Mouse (Mus musculus): ENCODE data around the gene Cep19. TPM values are rescaled to one million over a fixed set of nuclear protein-coding genes. Genes with fewer than 3 reads are reported as not detected.

The Cep19 gene
- polyA plus RNA-seq, 1 experiment from 2014 or later: 19.1 TPM

DNA sequence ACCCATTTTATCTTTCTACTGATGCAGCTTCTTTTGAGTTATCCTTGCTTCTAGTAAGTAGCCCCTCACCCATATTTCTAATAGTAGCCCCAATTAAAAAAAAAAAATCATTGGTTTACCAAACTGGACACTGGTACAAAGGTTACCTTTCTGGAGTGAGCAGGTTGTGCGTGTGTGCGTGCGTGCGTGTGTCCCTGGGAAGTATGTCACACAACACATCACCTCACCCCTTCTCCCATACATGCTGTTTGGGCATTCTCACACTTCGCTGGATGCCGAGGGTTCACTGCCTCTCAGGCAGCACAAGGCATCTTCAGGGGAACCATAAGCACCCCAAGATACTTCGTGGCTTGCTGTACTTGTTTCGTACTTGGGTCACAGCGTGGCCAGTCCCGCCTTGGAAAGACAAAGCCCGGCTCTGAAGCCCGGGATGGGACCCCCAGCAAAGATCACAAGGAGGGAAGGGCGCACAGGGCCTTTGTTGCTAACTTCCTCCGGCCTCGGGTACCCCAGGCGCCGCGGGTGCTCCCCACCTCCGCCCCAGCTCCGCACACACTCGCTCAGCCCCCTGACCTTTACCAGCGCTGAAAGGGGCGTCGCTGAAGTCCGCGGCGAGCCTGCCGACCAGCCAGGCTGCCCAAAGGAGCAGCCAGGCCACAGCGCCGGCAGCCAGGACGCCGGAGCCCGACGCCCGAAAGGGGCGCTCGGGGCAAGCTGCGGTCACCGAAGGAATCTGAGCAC, 533 bp upstream of the Cep19 start:
- no peak for DNase-seq (ENCODE audit: low spot score)
- peak; percentile 83 for ATAC-seq (ENCODE audit: low FRiP score, low TSS enrichment)
- under 1% methylated on average over 39 of the region's 39 CpGs for WGBS

DNA sequence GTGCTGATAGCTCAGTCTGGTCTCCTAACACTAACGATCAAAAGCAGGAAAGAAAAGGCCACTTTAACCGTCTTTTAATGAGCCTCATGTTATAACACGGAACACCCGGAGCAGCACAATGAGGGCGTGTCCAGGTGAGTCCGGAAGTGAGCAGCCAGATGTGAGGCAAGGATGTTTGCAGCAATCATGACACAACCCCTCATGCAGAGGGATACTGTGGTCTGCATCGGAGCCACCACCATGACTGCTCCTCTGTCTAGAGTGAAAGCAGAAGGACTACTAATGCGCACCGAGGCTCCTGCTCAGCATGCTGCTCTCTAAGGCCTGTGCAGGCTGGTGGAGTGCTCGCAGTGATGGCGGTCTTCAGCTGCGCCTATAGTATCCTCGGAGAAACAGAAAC, 2.7 kb downstream of the Cep19 start:
- 0 out of 2 replicates have a peak, but pooled peaks cover 3% of the 10 kb centered on the region for H3K4me1 ChIP-seq (replicated peaks; ENCODE audit: control insufficient read depth, insufficient read depth)
- no peak for TF ChIP-seq CTCF (IDR thresholded peaks at IDR 0.05; ENCODE audit: low read depth)
- TF ChIP-seq EP300 (optimal IDR thresholded peaks at IDR 0.05): no peak

More for the DNA sequence above, 533 bp upstream of the Cep19 start:
- no peak for TF ChIP-seq EP300 (optimal IDR thresholded peaks at IDR 0.05)
- TF ChIP-seq CTCF (IDR thresholded peaks at IDR 0.05; ENCODE audit: low read depth): no peak
- Histone ChIP-seq H3K27ac (replicated peaks) (peak overlapping the region; percentile 81), H3K36me3 (ENCODE audit: control insufficient read depth, insufficient read depth, low read length) (peaks cover 6% of the 10 kb centered on the region; the same call in 1 of the 2 replicates), H3K4me2 (replicated peaks; ENCODE audit: low read depth) (peak overlapping the region; percentile 88), H3K27me3 (ENCODE audit: control insufficient read depth, insufficient read depth, low read length) (no peaks in the 10 kb centered on the region), H3K4me1 (replicated peaks; ENCODE audit: control insufficient read depth, insufficient read depth) (0 out of 2 replicates have a peak, but pooled peaks cover 3% of the 10 kb centered on the region), H3K9me3 (ENCODE audit: control insufficient read depth, low read length) (no peaks in the 10 kb centered on the region), H3K9ac (ENCODE audit: low read length) (peak overlapping the region; percentile 85), H3K4me3 (ENCODE audit: low read depth, low read length) (peak overlapping the region; percentile 91)

DNA sequence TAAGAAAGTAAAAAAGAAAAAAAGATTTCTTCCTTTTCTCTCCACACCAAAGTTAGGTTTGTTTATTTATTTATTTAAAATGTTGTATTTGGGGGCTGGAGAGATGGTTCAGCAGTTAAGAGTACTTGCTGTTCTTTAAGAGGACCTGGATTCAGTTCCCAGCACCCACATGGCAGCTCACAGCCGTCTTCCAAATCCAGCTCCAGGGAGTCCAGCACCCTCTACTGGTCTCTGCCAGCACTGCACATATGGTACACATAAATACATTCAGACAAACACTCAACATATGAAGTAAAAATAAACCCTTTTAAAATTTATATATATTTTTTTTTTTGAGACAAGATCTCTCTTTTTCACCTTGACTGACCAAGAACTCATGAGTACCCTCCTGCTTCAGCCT, 6.1 kb downstream of the Cep19 start:
- H3K9me3 ChIP-seq (ENCODE audit: control insufficient read depth, low read length): no peaks in the 10 kb centered on the region
- H3K4me1 ChIP-seq (replicated peaks; ENCODE audit: control insufficient read depth, insufficient read depth): no peaks in the 10 kb centered on the region
- H3K4me3 ChIP-seq (ENCODE audit: low read depth, low read length): no peak overlapping the region
- ATAC-seq (ENCODE audit: low FRiP score, low TSS enrichment) (no peak), DNase-seq (ENCODE audit: low spot score) (no peak)
- 92% methylated on average over 1 of the region's 1 CpGs for WGBS
- TF ChIP-seq CTCF (IDR thresholded peaks at IDR 0.05; ENCODE audit: low read depth): peak; percentile 43
- no peak for TF ChIP-seq EP300 (optimal IDR thresholded peaks at IDR 0.05)
- no peak overlapping the region for H3K27ac ChIP-seq (replicated peaks)
- no peak overlapping the region for H3K4me2 ChIP-seq (replicated peaks; ENCODE audit: low read depth)
- no peaks in the 10 kb centered on the region for H3K27me3 ChIP-seq (ENCODE audit: control insufficient read depth, insufficient read depth, low read length)
- H3K36me3 ChIP-seq (ENCODE audit: control insufficient read depth, insufficient read depth, low read length): peaks cover 9% of the 10 kb centered on the region; the same call in 1 of the 2 replicates
- H3K9ac ChIP-seq (ENCODE audit: low read length): no peak overlapping the region

More for the DNA sequence above, 2.7 kb downstream of the Cep19 start:
- Histone ChIP-seq H3K9me3 (ENCODE audit: control insufficient read depth, low read length) (no peaks in the 10 kb centered on the region), H3K27ac (replicated peaks) (no peak overlapping the region), H3K9ac (ENCODE audit: low read length) (no peak overlapping the region), H3K4me3 (ENCODE audit: low read depth, low read length) (no peak overlapping the region), H3K4me2 (replicated peaks; ENCODE audit: low read depth) (no peak overlapping the region), H3K36me3 (ENCODE audit: control insufficient read depth, insufficient read depth, low read length) (peaks cover 7% of the 10 kb centered on the region; the same call in 1 of the 2 replicates), H3K27me3 (ENCODE audit: control insufficient read depth, insufficient read depth, low read length) (no peaks in the 10 kb centered on the region)
- ATAC-seq (ENCODE audit: low FRiP score, low TSS enrichment) (no peak), DNase-seq (ENCODE audit: low spot score) (no peak)
- WGBS: 83% methylated on average over 13 of the region's 13 CpGs

DNA sequence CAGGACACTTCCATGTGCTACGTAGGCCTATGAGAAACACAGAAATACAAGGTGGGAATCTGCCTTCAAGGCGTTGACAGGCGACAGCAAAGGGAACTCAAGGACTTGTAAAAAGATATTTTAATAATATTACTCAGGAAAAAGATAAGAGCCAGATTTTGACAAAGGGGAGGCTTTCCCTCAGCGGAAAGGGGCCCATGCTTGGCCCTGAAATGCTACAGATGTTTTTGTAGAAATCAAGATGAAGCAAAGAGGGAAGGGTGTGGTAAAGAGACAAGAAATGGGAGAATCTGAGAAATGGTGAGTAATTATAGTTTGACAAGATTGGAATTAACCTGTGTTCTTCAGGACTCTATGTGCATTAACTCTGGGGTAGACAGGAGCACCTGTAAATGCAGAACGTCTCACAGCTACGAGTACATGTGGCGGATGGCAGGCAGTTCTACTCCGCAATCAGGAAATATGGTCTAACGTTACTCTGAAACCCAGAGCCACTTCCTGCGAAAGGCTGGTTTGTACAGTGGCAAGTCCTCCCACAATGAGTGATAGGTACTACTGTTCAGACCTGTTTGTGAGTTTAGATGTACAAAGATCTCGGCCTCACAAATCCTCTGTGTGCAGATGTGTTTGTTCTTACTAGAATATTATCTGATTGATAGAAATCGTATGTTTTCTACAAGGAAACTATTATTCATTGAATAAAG, 7.9 kb downstream of the Cep19 start:
- Histone ChIP-seq H3K4me3 (ENCODE audit: low read depth, low read length) (no peak overlapping the region), H3K27me3 (ENCODE audit: control insufficient read depth, insufficient read depth, low read length) (no peaks in the 10 kb centered on the region), H3K4me1 (replicated peaks; ENCODE audit: control insufficient read depth, insufficient read depth) (no peaks in the 10 kb centered on the region), H3K4me2 (replicated peaks; ENCODE audit: low read depth) (no peak overlapping the region), H3K36me3 (ENCODE audit: control insufficient read depth, insufficient read depth, low read length) (peaks cover 9% of the 10 kb centered on the region; the same call in 1 of the 2 replicates), H3K27ac (replicated peaks) (no peak overlapping the region), H3K9ac (ENCODE audit: low read length) (no peak overlapping the region), H3K9me3 (ENCODE audit: control insufficient read depth, low read length) (no peaks in the 10 kb centered on the region)
- 86% methylated on average over 12 of the region's 12 CpGs for WGBS
- no peak for DNase-seq (ENCODE audit: low spot score)
- ATAC-seq (ENCODE audit: low FRiP score, low TSS enrichment): no peak
- TF ChIP-seq CTCF (IDR thresholded peaks at IDR 0.05; ENCODE audit: low read depth) (no peak), EP300 (optimal IDR thresholded peaks at IDR 0.05) (no peak)

DNA sequence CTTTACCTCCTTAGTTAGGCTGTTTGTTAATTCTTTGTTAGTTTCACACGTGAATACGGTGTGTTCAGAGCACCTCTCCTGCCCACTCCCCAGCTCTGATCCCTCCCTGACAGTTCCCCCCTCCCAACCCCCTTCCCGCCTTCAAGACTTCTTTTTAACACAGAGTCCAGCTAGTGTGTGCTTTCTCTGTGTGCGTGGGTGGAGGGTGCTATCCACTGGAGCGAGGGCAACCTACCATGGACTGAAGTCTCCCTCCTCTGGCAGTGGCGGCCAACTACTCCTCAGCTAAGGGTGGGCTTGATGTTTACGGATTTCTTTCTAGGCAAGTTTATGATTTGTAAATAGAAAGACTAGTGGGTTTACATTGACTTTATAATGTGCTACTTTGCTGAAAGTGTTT, 8.6 kb downstream of the Cep19 start:
- 71% methylated on average over 7 of the region's 7 CpGs for WGBS
- no peaks in the 10 kb centered on the region for H3K9me3 ChIP-seq (ENCODE audit: control insufficient read depth, low read length)
- TF ChIP-seq CTCF (IDR thresholded peaks at IDR 0.05; ENCODE audit: low read depth) (peak; percentile 42), EP300 (optimal IDR thresholded peaks at IDR 0.05) (no peak)
- DNase-seq (ENCODE audit: low spot score) (no peak), ATAC-seq (ENCODE audit: low FRiP score, low TSS enrichment) (no peak)
- H3K36me3 ChIP-seq (ENCODE audit: control insufficient read depth, insufficient read depth, low read length): peaks cover 9% of the 10 kb centered on the region; the same call in 1 of the 2 replicates
- H3K9ac ChIP-seq (ENCODE audit: low read length): no peak overlapping the region
- H3K4me1 ChIP-seq (replicated peaks; ENCODE audit: control insufficient read depth, insufficient read depth): no peaks in the 10 kb centered on the region
- no peak overlapping the region for H3K27ac ChIP-seq (replicated peaks)
- no peak overlapping the region for H3K4me2 ChIP-seq (replicated peaks; ENCODE audit: low read depth)
- no peaks in the 10 kb centered on the region for H3K27me3 ChIP-seq (ENCODE audit: control insufficient read depth, insufficient read depth, low read length)
- H3K4me3 ChIP-seq (ENCODE audit: low read depth, low read length): no peak overlapping the region
